Mouse (Mus musculus) limb, embryonic 12.5 days (tissue): ENCODE data around the gene Ahdc1. TPM values are rescaled to one million over a fixed set of nuclear protein-coding genes. Genes with fewer than 3 reads are reported as not detected.
A peak's percentile ranks its signal among the peaks of the same experiment; 100 is the strongest.
"Not testable (repeated sequence)": the region's sequence is repeated elsewhere in the genome, so short reads cannot be mapped to it uniquely, and the experiment has no call there.

ENCODE experiments used
- ATAC-seq: fragments of 200-750 bp; cut with Nextera tagmentation; 2 replicates; pipeline ENCODE4 v1.8.0; 2017; ENCODE audit warnings: low read depth, moderate TSS enrichment; ENCODE audit not compliant: insufficient number of reproducible peaks, insufficient read depth, low FRiP score, low TSS enrichment
- H3K27ac ChIP-seq: fragments of 300-500 bp; sonication (generic); 2 replicates; pipeline ENCODE4 v1.5.1; 2016; ENCODE audit warnings: mild to moderate bottlenecking, moderate library complexity
- H3K27me3 ChIP-seq: fragments of 300-500 bp; sonication (generic); 2 replicates; pipeline ENCODE4 v1.6.1; 2016; ENCODE audit warnings: mild to moderate bottlenecking, moderate library complexity
- H3K36me3 ChIP-seq: fragments of 300-500 bp; sonication (generic); 2 replicates; pipeline ENCODE4 v1.6.1; 2016; ENCODE audit warnings: mild to moderate bottlenecking, moderate library complexity
- H3K4me1 ChIP-seq: fragments of 300-500 bp; sonication (generic); replicated peaks from 2 replicates; pipeline ENCODE4 v1.6.1; 2016
- H3K4me2 ChIP-seq: fragments of 300-500 bp; sonication (generic); 2 replicates; pipeline ENCODE4 v1.6.1; 2016; ENCODE audit warnings: mild to moderate bottlenecking, moderate library complexity
- H3K4me3 ChIP-seq: fragments of 300-500 bp; sonication (generic); replicated peaks from 2 replicates; pipeline ENCODE4 v1.5.1; 2016; ENCODE audit warnings: mild to moderate bottlenecking
- H3K9ac ChIP-seq: fragments of 300-500 bp; sonication (generic); replicated peaks from 2 replicates; pipeline ENCODE4 v1.6.1; 2016; ENCODE audit warnings: mild to moderate bottlenecking, moderate library complexity
- H3K9me3 ChIP-seq: fragments of 300-500 bp; sonication (generic); 2 replicates; pipeline ENCODE4 v1.6.1; 2016; ENCODE audit warnings: mild to moderate bottlenecking, moderate library complexity
- WGBS: fragments of 180-500 bp; shearing (Covaris S2); methylation state at CpG from one replicate; pipeline ENCODE4 v1.1.7; 2016; 5-methylcytosine and 5-hydroxymethylcytosine counted together
- polyA plus RNA-seq: library from polyadenylated mRNA; unstranded; fragments of >200 nt; fragmentation: Nextera tagmentation; extraction: Ambion mirVana; gene quantifications from 2 replicates; pipeline ENCODE4 v1.2.1, GENCODE M21; 2016

Ahdc1 gene
- polyA plus RNA-seq, 1 experiment from 2014 or later, result 14.5 TPM

DNA sequence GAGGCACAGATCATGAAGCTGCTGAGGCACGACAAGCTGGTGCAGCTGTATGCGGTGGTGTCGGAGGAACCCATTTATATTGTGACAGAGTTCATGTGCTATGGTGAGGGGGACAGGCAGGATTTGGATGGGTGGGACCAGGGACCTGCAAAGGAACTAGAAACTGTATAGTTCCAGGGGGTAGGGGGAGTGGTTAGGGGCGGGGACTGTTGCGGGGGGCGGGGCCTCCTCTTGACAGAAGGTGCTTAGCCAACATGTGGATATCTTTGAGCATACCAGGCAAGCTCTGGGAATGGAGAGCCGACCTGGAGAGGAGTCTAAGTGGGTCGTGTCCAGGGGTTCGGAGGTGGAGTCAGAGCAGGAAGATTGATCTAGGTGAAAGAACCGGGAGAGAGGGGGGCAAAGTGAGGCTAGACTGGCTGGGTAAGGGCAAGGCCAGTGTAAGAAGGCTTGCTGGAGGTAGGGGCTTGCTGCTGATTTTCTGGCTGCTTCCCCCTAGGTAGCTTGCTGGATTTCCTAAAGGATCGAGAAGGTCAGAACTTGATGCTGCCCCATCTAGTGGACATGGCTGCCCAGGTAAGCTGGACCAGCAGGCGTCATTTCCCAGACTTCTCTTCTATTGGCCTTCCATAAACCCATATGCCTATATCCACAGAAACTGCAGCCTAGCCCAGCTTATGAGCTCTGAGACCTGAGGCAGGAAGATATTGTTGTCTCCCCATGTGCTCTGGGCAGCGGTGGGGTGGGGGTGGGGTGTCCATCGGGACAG, 13.4 kb upstream of the Ahdc1 start:
- WGBS, result 45% methylated on average over 14 of the region's 14 CpGs
- H3K4me2 ChIP-seq, result no peak overlapping the region
- no peaks in the 10 kb centered on the region for H3K36me3 ChIP-seq
- no peaks in the 10 kb centered on the region for H3K27me3 ChIP-seq
- H3K4me1 ChIP-seq, result peaks cover 16% of the 10 kb centered on the region
- no peak overlapping the region for H3K4me3 ChIP-seq
- no peaks in the 10 kb centered on the region for H3K9me3 ChIP-seq
- no peak overlapping the region for H3K27ac ChIP-seq
- ATAC-seq, result 0 out of 2 replicates have a peak, but pooled peaks have one; percentile 39
- no peak overlapping the region for H3K9ac ChIP-seq

DNA sequence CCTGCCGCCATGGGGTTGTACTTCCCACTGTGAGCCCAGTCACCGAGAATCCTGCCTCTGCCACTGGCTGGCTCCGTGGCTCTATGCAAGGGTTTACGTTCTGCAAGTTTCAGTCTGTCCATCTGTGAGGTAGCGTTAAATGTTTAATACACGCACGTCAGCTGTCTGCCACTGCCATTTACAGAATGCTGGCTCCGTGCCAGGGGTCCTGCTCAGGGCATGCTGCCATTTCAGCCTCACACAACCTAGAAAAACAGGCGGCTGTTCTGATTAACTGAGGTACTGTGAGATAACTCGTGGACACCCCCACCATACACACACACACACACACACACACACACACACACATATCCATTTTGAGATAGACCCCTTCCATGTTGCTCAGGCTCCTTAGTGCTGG, 8.2 kb upstream of the Ahdc1 start:
- H3K9ac ChIP-seq, result no peak overlapping the region
- WGBS, result 27% methylated on average over 10 of the region's 10 CpGs
- H3K27me3 ChIP-seq, result no peaks in the 10 kb centered on the region
- no peaks in the 10 kb centered on the region for H3K36me3 ChIP-seq
- ATAC-seq, result no peak
- peak overlapping the region; percentile 17; the same call in 1 of the 2 replicates for H3K4me2 ChIP-seq
- peak overlapping the region; percentile 64; the same call in 1 of the 2 replicates for H3K27ac ChIP-seq
- H3K9me3 ChIP-seq, result no peaks in the 10 kb centered on the region
- no peak overlapping the region for H3K4me3 ChIP-seq
- H3K4me1 ChIP-seq, result peaks cover 32% of the 10 kb centered on the region

DNA sequence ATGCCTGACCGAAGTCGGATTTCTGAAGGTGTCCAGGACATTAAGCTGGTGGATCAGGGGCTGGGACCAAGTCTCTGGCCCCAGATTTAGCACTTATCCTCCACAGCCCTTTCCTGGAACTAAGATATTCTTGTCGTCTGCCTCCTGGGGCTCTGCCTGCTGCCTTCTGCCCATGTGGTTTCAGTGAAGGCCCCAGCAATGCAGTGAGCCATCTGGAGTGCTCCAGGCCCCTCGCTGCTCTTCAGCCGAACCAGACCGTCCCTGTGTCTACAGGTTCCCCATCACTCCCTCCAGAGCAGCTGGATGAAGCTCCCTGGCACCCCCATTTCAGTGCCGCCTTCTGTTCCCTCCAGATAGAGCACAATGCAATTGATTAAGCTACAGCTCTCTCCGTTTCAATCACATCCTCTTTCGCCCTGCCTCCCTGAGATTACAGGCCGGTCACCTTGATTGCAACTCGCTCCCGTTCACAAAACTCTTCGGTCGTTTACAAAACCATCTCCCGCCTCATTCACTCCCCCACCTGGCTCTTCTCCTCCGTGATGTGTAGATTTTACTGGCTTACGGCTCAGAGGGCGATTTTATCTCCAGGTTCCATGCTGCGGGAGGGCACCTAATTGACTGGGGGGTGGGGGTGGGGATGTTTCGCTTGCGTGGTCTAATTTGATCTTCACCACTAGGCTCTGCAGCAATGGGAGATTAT, 7.6 kb upstream of the Ahdc1 start:
- no peak overlapping the region for H3K4me3 ChIP-seq
- 35% methylated on average over 21 of the region's 21 CpGs for WGBS
- H3K4me2 ChIP-seq, result peak overlapping the region; percentile 17
- H3K36me3 ChIP-seq, result no peaks in the 10 kb centered on the region
- H3K27ac ChIP-seq, result peak overlapping the region; percentile 64; the same call in 1 of the 2 replicates
- H3K4me1 ChIP-seq, result peaks cover 36% of the 10 kb centered on the region
- H3K27me3 ChIP-seq, result no peaks in the 10 kb centered on the region
- H3K9ac ChIP-seq, result no peak overlapping the region; the same call in 1 of the 2 replicates
- no peaks in the 10 kb centered on the region for H3K9me3 ChIP-seq
- ATAC-seq, result no peak

DNA sequence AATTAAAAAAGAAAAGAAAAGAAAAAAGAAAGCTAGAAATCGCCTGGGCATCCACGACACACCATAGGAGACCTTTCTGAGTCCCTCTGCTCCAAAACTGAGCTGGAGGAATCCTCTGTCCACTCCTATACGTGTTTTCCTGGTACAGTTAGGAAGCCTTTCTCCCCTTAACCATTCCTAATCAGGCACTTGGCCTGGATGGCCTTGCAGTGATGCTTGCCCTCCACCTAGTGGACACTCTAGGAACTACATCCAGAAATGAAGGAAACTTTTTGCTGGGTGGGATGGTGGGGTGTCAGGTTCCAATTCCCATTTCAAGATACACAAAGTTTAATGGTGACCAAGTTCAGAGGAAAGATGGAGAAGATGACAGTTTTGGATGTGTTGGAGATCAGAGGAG, 5.8 kb upstream of the Ahdc1 start:
- no peak for ATAC-seq
- Histone ChIP-seq H3K4me2 (no peak overlapping the region), H3K4me3 (no peak overlapping the region), H3K27me3 (peaks cover 8% of the 10 kb centered on the region), H3K27ac (no peak overlapping the region), H3K4me1 (peaks cover 44% of the 10 kb centered on the region), H3K9ac (no peak overlapping the region), H3K36me3 (no peaks in the 10 kb centered on the region), H3K9me3 (no peaks in the 10 kb centered on the region)
- WGBS, result 3% methylated on average over 3 of the region's 3 CpGs

DNA sequence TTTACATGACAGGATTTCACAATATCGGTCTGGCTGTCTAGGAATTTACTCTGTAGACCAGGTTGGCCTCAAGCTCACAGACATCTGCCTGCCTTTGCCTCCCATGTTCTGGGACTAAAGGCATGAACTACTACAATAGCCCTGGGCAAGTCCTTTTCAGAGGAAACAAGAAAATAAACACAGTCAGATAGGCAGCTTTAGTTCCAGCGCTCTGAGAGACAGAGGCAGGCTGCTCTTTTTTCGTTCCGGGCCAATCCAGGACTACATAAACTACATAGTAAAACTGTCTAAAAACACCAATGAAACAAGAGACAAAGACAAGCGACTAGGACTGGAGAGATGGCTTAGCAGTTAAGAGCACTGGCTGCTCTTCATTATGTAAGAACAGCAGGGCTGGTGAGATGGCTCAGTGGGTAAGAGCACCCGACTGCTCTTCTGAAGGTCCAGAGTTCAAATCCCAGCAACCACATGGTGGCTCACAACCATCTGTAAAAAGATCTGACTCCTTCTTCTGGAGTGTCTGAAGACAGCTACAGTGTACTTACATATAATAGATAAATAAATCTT, 5.1 kb upstream of the Ahdc1 start:
- H3K36me3 ChIP-seq, H3K4me2 ChIP-seq, H3K27ac ChIP-seq, H3K9ac ChIP-seq, H3K9me3 ChIP-seq, H3K4me3 ChIP-seq, ATAC-seq: not testable (repeated sequence)
- 36% methylated on average over 6 of the region's 6 CpGs for WGBS
- Histone ChIP-seq H3K4me1 (peaks cover 50% of the 10 kb centered on the region), H3K27me3 (peaks cover 11% of the 10 kb centered on the region)

DNA sequence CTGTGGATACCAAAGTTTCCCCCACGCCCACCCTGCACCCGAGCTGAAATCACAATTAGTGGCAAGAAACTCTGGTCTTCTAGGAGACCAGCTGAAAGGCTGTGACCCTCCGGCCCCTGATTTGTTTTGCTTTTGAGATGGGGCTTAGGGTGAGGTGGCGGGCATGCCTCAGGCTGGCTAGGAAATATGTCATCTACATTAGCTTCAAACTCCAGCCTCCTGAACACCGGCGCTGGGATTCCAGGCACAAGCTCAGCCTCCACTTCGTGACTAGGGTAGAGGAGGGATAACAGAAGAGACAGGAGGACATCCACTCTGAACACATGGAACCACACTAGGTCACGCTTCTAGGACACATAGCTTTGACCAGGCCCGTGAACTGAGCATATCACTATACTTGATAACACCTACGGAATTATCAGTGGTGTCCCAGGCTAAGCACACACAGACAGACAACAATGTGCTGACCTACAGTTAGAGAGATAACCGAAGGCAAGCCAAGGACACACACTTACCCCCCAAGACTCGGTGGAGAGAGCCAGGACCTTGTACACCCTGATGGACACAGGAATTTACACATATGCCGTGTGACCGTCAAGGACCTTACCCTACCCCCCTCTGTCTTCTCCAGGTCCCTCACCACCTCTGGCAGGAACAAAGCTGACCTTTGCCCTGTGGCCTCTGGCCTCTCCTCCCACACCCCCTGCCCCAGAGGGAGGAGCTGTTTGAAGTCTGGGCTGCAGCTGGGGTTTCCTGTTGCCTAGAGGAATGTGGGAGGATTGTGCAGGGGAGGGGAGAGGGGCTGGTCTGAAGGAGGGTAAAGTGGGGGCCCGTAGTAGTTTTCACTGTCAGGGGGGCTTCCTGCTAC, 3.3 kb upstream of the Ahdc1 start:
- H3K27ac ChIP-seq, result no peak overlapping the region
- H3K4me1 ChIP-seq, result peaks cover 35% of the 10 kb centered on the region
- no peak for ATAC-seq
- H3K27me3 ChIP-seq, result peaks cover 11% of the 10 kb centered on the region
- no peak overlapping the region for H3K4me3 ChIP-seq
- no peaks in the 10 kb centered on the region for H3K36me3 ChIP-seq
- no peak overlapping the region for H3K9ac ChIP-seq
- no peaks in the 10 kb centered on the region for H3K9me3 ChIP-seq
- no peak overlapping the region for H3K4me2 ChIP-seq
- WGBS, result 23% methylated on average over 15 of the region's 15 CpGs

DNA sequence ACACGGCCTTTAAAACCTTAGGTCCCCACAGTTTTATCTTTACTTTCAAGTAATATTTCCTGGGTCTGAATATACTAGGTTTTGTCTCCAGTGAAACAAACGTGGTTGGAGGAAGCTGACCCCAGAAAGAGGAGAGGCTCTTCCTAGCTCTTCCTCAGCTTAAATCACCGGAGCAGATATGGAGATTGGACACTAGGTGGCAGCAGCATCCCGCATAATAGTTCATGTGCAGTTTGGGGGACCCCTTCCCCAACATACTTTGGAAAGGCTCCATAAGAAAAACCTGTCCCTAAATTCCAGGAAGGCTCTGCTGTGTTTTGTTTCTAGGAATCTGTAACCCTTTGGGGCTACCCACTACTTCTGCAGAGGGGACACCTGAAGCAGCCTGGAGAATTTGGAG, 1.9 kb upstream of the Ahdc1 start:
- Histone ChIP-seq H3K36me3 (no peaks in the 10 kb centered on the region), H3K9me3 (no peaks in the 10 kb centered on the region), H3K4me1 (peaks cover 36% of the 10 kb centered on the region), H3K4me2 (no peak overlapping the region), H3K9ac (no peak overlapping the region), H3K27me3 (peaks cover 11% of the 10 kb centered on the region), H3K27ac (no peak overlapping the region), H3K4me3 (no peak overlapping the region)
- no peak for ATAC-seq
- 0% methylated on average over 4 of the region's 4 CpGs for WGBS

DNA sequence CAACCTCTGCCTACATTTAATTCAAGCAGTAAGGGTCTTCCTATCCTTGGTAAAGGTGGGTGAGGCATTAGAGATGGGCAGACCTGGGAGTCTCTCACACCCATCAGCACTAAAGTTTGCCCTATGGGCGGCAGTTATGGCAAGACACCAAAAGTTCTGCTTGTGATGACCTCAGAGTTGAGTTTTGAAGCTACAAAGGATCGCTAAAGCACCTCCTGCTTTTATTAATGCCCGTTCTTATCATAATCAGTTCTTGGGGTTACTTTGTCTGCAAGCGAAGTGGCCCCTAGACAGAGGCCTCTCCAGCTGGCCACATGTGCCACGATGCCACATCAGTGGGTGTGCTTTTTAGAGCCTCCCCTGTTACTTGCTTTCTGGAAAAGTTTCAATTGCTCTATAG, 1.4 kb upstream of the Ahdc1 start:
- Histone ChIP-seq H3K36me3 (no peaks in the 10 kb centered on the region), H3K4me2 (no peak overlapping the region), H3K27ac (no peak overlapping the region), H3K4me3 (no peak overlapping the region), H3K9ac (no peak overlapping the region), H3K4me1 (peaks cover 42% of the 10 kb centered on the region), H3K9me3 (no peaks in the 10 kb centered on the region), H3K27me3 (peaks cover 11% of the 10 kb centered on the region)
- WGBS, result 75% methylated on average over 5 of the region's 5 CpGs
- ATAC-seq, result no peak

DNA sequence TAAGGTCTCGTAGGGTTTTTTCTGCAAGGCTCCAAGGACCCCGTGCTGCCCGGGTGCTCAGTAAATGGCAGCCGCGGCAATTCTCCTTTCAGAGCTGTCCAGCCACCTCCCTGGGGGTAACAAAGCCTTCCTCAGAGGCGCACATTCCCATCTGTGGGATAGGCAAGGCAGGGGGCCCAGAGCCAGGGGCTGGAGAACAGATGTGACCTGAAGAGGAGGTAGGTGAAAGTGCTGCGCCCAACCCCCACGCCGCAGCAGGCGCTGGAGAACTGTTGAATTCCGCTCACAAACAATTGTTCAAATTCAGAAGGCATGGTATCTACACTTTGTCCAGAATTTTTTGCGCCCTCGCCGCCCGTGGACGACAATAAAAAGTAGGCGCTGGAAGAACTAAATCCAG, 449 bp upstream of the Ahdc1 start:
- Histone ChIP-seq H3K4me1 (peaks cover 51% of the 10 kb centered on the region), H3K4me2 (peak overlapping the region; percentile 97), H3K4me3 (peak overlapping the region; percentile 96), H3K36me3 (no peaks in the 10 kb centered on the region), H3K27ac (peak overlapping the region; percentile 98; the same call in 1 of the 2 replicates), H3K27me3 (peaks cover 11% of the 10 kb centered on the region), H3K9me3 (no peaks in the 10 kb centered on the region), H3K9ac (no peak overlapping the region)
- 1% methylated on average over 17 of the region's 17 CpGs for WGBS
- ATAC-seq, result no peak

DNA sequence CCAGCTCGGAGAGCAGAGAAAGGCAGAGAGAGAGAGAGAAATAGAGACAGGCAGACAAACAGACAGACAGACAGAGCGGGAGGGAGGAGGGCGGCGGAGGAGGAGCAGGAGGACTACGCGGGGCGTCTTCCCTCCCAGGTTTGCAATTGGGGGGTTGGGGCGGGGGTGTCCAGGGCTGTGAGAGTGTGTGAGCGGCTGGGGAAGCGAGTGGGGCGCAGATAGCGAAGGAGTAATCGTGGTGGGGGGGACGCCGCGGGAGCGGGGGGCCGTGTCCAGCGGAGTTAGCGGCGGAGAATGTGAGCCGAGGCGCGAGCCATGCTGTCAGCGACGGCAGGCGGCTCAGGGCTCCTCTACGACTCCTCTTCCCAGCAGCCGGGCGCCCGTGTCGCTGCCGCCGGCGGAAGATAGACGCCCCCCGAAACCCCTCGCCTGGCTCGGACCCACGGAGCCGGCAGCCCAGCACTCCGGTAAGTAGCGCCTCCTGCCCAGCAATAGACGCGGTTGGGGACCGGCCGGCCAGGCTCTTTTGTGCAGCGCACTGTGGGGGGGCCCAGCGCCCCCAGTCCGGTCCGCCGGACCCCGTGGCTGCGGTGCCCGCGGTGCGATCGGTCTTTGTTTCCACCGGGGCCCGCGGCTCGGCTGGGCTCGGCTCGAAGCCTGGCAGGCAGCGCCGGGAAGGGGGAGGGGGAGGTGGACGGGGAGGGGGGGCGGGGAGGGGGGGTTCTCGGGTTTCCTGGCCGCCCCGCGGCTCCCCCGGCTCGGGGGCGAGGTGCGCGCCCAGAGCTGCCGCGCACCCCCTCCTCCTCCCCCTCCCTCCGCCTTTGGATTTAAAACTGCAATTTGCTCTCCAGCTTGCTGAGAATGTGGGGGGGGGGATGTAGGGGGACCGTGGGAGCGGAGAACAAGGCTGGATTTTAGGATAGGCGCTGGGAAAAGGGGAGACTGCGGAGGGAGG, 1.0 kb downstream of the Ahdc1 start:
- peaks cover 11% of the 10 kb centered on the region; the same call in 1 of the 2 replicates for H3K36me3 ChIP-seq
- H3K27ac ChIP-seq, result peak overlapping the region; percentile 98
- peak overlapping the region; percentile 96 for H3K4me3 ChIP-seq
- peaks cover 66% of the 10 kb centered on the region for H3K4me1 ChIP-seq
- H3K27me3 ChIP-seq, result peaks cover 11% of the 10 kb centered on the region
- peak overlapping the region; percentile 98 for H3K9ac ChIP-seq
- H3K4me2 ChIP-seq, result peak overlapping the region; percentile 97
- H3K9me3 ChIP-seq, result no peaks in the 10 kb centered on the region
- ATAC-seq, result no peak
- WGBS, result under 1% methylated on average over 69 of the region's 84 CpGs
